Mouse (Mus musculus): ENCODE measurements around the gene Mgst2.

GRCm38 (mm10) chr3:51630746-51631145 lies 29.4 kb upstream of the Mgst2 start:
- TF ChIP-seq CTCF (IDR thresholded peaks at IDR 0.05; ENCODE audit: insufficient read depth, low read depth, low read length), result no peak
- no peak for TF ChIP-seq POLR2A (IDR thresholded peaks at IDR 0.05; ENCODE audit: insufficient read depth, low read depth, low read length)
